Mouse (Mus musculus): ENCODE data around the gene Il1r2.

GRCm38 (mm10) chr1:40061359-40061758 is 12.5 kb upstream of the Il1r2 start:
- TF ChIP-seq NANOG (IDR thresholded peaks at IDR 0.05; ENCODE audit: borderline replicate concordance, low read length) (no peak), CTCF (conservative IDR thresholded peaks at IDR 0.05; ENCODE audit: low read length) (no peak)

All from E14TG2a.4 (cell line).